Mouse (Mus musculus) E14TG2a.4 (cell line): ENCODE results near the gene Mbnl1.

Source experiments
- H3K27me3 ChIP-seq: 2 replicates; pipeline ENCODE4 v1.6.1; 2014; ENCODE audit warnings: low read length, control low read depth; ENCODE audit not compliant: insufficient read depth
- H3K36me3 ChIP-seq: 2 replicates; pipeline ENCODE4 v1.6.1; 2014; ENCODE audit warnings: low read length, control low read depth; ENCODE audit not compliant: insufficient read depth
- H3K4me1 ChIP-seq: replicated peaks from 2 replicates; pipeline ENCODE4 v1.6.1; 2014; ENCODE audit warnings: low read depth, low read length, control low read depth
- H3K4me3 ChIP-seq: replicated peaks from 2 replicates; pipeline ENCODE4 v1.5.1; 2014; ENCODE audit warnings: mild to moderate bottlenecking, low read length
- H3K9me3 ChIP-seq: 2 replicates; pipeline ENCODE4 v1.6.1; 2014; ENCODE audit warnings: low read length, control low read depth
- CTCF ChIP-seq: conservative IDR thresholded peaks from 2 replicates; pipeline ENCODE4 v1.5.1; 2014; ENCODE audit warnings: low read length
- NANOG ChIP-seq: IDR thresholded peaks from 2 replicates; pipeline ENCODE4 v1.6.1; 2014; ENCODE audit warnings: borderline replicate concordance, low read length, mixed read lengths
- POU5F1 ChIP-seq: IDR thresholded peaks from 2 replicates; pipeline ENCODE4 v1.6.1; 2014; ENCODE audit warnings: low read length, borderline replicate concordance

The Mbnl1 gene

GRCm38 (mm10) chr3:60551650-60552049 lies 79.0 kb downstream of the Mbnl1 start:
- TF ChIP-seq POU5F1 = no peak
- no peak for TF ChIP-seq CTCF
- no peak for TF ChIP-seq NANOG
- Histone ChIP-seq H3K9me3 (no peaks in the 10 kb centered on the region), H3K27me3 (no peaks in the 10 kb centered on the region), H3K36me3 (no peaks in the 10 kb centered on the region), H3K4me1 (peaks cover 2% of the 10 kb centered on the region; the same call in 1 of the 2 replicates), H3K4me3 (no peak overlapping the region)

DNA sequence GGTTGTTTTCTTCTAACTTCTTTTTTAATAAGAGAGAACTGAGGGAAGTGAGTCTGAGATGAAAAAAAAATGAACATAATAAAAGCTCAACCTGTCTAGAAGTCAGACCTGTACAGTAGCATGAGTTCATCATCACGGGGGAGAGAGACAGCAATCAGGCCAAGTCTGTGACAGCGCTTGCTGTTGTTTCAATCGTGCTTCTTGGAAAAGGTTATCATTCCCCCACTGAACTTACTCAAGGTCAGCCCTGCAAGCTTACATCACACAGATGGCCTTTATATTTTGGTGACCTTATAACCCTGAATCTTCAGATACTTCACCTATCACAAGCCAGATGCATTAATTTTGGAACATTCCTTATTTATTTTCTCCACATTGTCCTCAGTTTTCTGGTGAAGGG lies 80.4 kb downstream of the Mbnl1 start:
- Histone ChIP-seq H3K9me3 (no peaks in the 10 kb centered on the region), H3K36me3 (no peaks in the 10 kb centered on the region), H3K4me1 (peaks cover 6% of the 10 kb centered on the region; the same call in 1 of the 2 replicates), H3K4me3 (no peak overlapping the region), H3K27me3 (no peaks in the 10 kb centered on the region)
- no peak for TF ChIP-seq POU5F1
- TF ChIP-seq CTCF = no peak
- no peak for TF ChIP-seq NANOG

- H3K4me1 ChIP-seq = peaks cover 6% of the 10 kb centered on the region; the same call in 1 of the 2 replicates
- H3K36me3 ChIP-seq = no peaks in the 10 kb centered on the region
- no peaks in the 10 kb centered on the region for H3K9me3 ChIP-seq
- no peaks in the 10 kb centered on the region for H3K27me3 ChIP-seq
- no peak overlapping the region for H3K4me3 ChIP-seq
- TF ChIP-seq CTCF (no peak), POU5F1 (no peak), NANOG (no peak)
Observed at GRCm38 (mm10) chr3:60556596-60556995, 84.0 kb downstream of the Mbnl1 start.

GRCm38 (mm10) chr3:60558252-60558862 lies 85.7 kb downstream of the Mbnl1 start:
- Histone ChIP-seq H3K4me3 (no peak overlapping the region), H3K9me3 (no peaks in the 10 kb centered on the region), H3K4me1 (peaks cover 7% of the 10 kb centered on the region; the same call in 1 of the 2 replicates), H3K27me3 (no peaks in the 10 kb centered on the region), H3K36me3 (no peaks in the 10 kb centered on the region)
- TF ChIP-seq CTCF (no peak), NANOG (no peak), POU5F1 (no peak)

GRCm38 (mm10) chr3:60559762-60560161 lies 87.1 kb downstream of the Mbnl1 start:
- TF ChIP-seq POU5F1 = no peak
- TF ChIP-seq NANOG = no peak
- no peak for TF ChIP-seq CTCF
- Histone ChIP-seq H3K9me3 (no peaks in the 10 kb centered on the region), H3K36me3 (no peaks in the 10 kb centered on the region), H3K4me3 (no peak overlapping the region), H3K4me1 (peaks cover 10% of the 10 kb centered on the region; the same call in 1 of the 2 replicates), H3K27me3 (no peaks in the 10 kb centered on the region)

DNA sequence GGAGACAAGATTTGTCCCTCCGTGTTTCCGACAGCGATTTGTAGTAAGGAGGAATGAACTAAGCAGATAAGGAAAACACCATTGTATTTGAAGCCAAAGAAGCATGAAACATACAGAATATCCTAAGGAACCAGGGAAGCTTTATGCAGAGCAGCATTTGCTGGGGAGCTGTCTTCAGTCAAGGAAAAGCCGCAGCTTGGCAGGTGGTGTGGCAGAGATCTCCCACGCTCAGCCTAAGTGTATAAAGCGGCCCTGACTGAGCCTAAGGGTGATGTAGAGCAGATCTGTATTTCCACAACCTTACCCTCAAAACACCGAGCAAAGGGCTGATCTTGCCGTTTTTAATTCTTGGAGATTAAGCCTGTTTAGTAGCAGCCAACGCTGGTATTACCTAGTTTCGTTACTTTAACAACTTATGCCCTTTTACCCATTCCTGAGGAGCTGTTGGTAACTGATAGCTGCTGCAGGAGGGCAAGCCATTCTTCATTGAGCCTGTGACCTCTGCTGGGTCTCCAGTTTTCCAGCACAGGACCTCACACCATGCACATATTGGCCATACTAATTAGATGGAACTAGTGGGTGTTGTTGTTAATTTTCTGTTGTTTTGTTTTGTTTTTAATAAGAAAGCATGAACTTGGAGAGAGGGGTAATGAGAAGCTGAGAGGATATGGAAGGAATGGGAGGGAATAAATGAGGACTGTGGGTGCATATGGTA lies 91.1 kb downstream of the Mbnl1 start:
- peaks cover 11% of the 10 kb centered on the region; the same call in 1 of the 2 replicates for H3K4me1 ChIP-seq
- H3K27me3 ChIP-seq = no peaks in the 10 kb centered on the region
- H3K9me3 ChIP-seq = no peaks in the 10 kb centered on the region
- TF ChIP-seq NANOG (no peak), POU5F1 (no peak)
- H3K4me3 ChIP-seq = no peak overlapping the region
- H3K36me3 ChIP-seq = no peaks in the 10 kb centered on the region

DNA sequence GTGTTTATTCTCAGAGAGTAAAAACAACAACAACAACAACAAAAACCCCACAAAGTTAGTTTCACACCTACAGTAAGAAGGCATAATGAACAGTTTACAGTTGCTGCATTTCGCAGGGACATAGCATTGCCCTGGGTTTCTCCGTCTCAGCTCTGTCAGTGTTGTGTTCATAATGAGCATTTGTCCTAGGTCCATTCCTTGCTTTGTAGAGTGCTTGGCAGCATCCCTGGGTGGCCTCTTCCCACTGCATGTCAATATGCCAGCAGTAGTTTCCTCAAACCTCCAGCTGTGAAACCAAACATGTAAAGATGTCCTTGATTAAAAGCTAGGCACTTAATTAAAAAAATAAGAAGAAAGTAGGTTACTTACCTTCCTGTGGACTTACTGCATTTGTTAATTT lies 91.6 kb downstream of the Mbnl1 start:
- Histone ChIP-seq H3K36me3 (no peaks in the 10 kb centered on the region), H3K4me3 (no peak overlapping the region), H3K27me3 (no peaks in the 10 kb centered on the region), H3K4me1 (peaks cover 17% of the 10 kb centered on the region), H3K9me3 (no peaks in the 10 kb centered on the region)
- TF ChIP-seq POU5F1 (no peak), NANOG (no peak), CTCF (no peak)

DNA sequence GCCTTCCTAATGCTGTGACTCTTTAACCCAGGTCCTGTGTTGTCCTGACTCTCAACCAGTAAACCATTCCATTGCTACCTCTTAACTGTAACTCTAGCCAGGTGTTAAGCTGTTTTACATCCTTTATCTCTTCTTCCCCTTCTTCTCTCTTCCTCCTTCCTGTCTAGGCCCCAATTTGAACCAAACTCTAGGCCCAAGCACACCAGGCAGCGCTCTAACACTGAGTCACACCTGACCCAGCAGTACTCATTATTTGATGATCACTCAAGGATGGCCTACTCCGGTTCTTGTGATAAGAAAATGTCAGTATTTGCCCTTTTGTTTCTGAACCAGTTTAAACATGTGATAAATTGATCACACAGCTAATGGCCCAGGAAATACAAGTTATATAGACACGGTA lies 92.6 kb downstream of the Mbnl1 start:
- Histone ChIP-seq H3K9me3 (no peaks in the 10 kb centered on the region), H3K4me1 (peaks cover 25% of the 10 kb centered on the region), H3K36me3 (no peaks in the 10 kb centered on the region), H3K4me3 (no peak overlapping the region), H3K27me3 (no peaks in the 10 kb centered on the region)
- no peak for TF ChIP-seq POU5F1
- no peak for TF ChIP-seq NANOG
- TF ChIP-seq CTCF = no peak

DNA sequence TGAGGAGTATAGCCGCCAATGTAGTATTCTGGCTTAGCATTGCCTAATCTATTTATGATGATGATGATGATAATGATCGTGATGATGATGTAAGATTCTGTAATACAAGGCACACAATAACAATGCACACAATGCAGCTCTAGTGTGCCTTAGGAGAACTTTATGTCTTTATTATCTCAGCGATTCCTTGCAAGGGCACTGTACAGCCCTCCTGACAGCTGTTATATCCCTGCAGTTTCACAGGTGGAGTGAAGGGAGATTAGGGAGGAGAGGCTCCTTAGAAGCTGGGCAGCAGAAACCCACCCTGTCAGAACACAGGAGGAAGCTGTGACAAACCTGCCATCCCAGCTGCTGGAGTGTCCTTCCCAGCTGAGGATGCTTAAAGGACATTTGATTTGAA lies 93.3 kb downstream of the Mbnl1 start:
- Histone ChIP-seq H3K4me1 (peaks cover 31% of the 10 kb centered on the region), H3K4me3 (no peak overlapping the region), H3K27me3 (no peaks in the 10 kb centered on the region), H3K36me3 (no peaks in the 10 kb centered on the region), H3K9me3 (no peaks in the 10 kb centered on the region)
- TF ChIP-seq NANOG (no peak), CTCF (no peak), POU5F1 (no peak)
